Mouse (Mus musculus) CH12.LX (cell line): ENCODE measurements around the gene Cyp27a1. TPM values are rescaled to one million over a fixed set of nuclear protein-coding genes. Genes with fewer than 3 reads are reported as not detected.

Experiments used
- DNase-seq: peaks from one replicate; pipeline ENCODE4 v3.0.0-alpha.2; 2013; ENCODE audit errors: extremely low read depth
- H3K27ac ChIP-seq: 2 replicates; pipeline ENCODE4 v1.5.1; 2012; ENCODE audit warnings: low read depth, mild to moderate bottlenecking, control low read depth, moderate library complexity; ENCODE audit not compliant: insufficient read depth
- H3K27me3 ChIP-seq: replicated peaks from 2 replicates; pipeline ENCODE3; 2012; ENCODE audit warnings: inconsistent platforms
- H3K36me3 ChIP-seq, 2 experiments: replicated peaks in 1 of 2; 2 replicates each; pipeline versions ENCODE3 to v1.6.1; 2012; ENCODE audit warnings: inconsistent platforms in 1 of 2, low read length in 1 of 2, mild to moderate bottlenecking in 1 of 2, mixed read lengths in 1 of 2, moderate library complexity in 1 of 2; ENCODE audit not compliant: control insufficient read depth in 1 of 2, insufficient read depth in 1 of 2
- H3K4me1 ChIP-seq, 2 experiments: 2 replicates each; pipeline ENCODE4 v1.6.1; 2012; ENCODE audit warnings: inconsistent platforms in 1 of 2, moderate library complexity in 1 of 2; ENCODE audit not compliant: insufficient read depth in 2 of 2, control insufficient read depth in 1 of 2
- H3K4me2 ChIP-seq: 2 replicates; pipeline ENCODE4 v1.6.1; 2012; ENCODE audit warnings: low read depth, mild to moderate bottlenecking, control low read depth; ENCODE audit not compliant: poor library complexity, insufficient read depth, severe bottlenecking
- H3K4me3 ChIP-seq, 3 experiments: fragments of 150-350 bp in 1 of 3; sonication (generic) in 1 of 3; replicated peaks in 1 of 3; 2 replicates each; pipeline versions ENCODE3 to v1.5.1; 2011 to 2012; ENCODE audit warnings: low read depth in 2 of 3, low read length in 2 of 3, mild to moderate bottlenecking in 2 of 3, moderate library complexity in 2 of 3, control low read depth in 1 of 3, improper control_type of control experiment in 1 of 3, inconsistent platforms in 1 of 3, mixed read lengths in 1 of 3; ENCODE audit not compliant: poor library complexity in 1 of 3
- H3K79me2 ChIP-seq: replicated peaks from 2 replicates; pipeline ENCODE4 v1.6.1; 2012; ENCODE audit warnings: mild to moderate bottlenecking, moderate library complexity; ENCODE audit not compliant: control insufficient read depth, poor library complexity, insufficient read depth, severe bottlenecking; ENCODE audit errors: extremely low read depth
- H3K9ac ChIP-seq: 2 replicates; pipeline ENCODE4 v1.6.1; 2012; ENCODE audit warnings: low read depth, mild to moderate bottlenecking, control low read depth, moderate library complexity; ENCODE audit not compliant: insufficient read depth
- H3K9me3 ChIP-seq: replicated peaks from 2 replicates; pipeline ENCODE3; 2012; ENCODE audit warnings: low read length, inconsistent platforms, mixed read lengths
- BHLHE40 ChIP-seq: IDR thresholded peaks from 2 replicates; pipeline ENCODE4 v1.6.1; 2011; ENCODE audit warnings: mild to moderate bottlenecking, low read depth, low read length, improper control_type of control experiment
- CTCF ChIP-seq, 2 experiments: IDR thresholded peaks in 1 of 2; conservative IDR thresholded peaks in 1 of 2; 2 replicates each; pipeline ENCODE4 v1.5.1; 2011 to 2012; ENCODE audit warnings: low read depth in 2 of 2, low read length in 2 of 2, improper control_type of control experiment in 1 of 2, inconsistent platforms in 1 of 2, mild to moderate bottlenecking in 1 of 2, moderate library complexity in 1 of 2
- E2F4 ChIP-seq: IDR thresholded peaks from 2 replicates; pipeline ENCODE4 v1.6.1; 2011; ENCODE audit warnings: low read depth, low read length, improper control_type of control experiment; ENCODE audit not compliant: insufficient replicate concordance
- ELF1 ChIP-seq: IDR thresholded peaks from 2 replicates; pipeline ENCODE4 v1.6.1; 2014; ENCODE audit warnings: low read depth, mild to moderate bottlenecking, inconsistent platforms, low read length, improper control_type of control experiment
- ETS1 ChIP-seq: conservative IDR thresholded peaks from 2 replicates; pipeline ENCODE4 v1.6.1; 2012; ENCODE audit warnings: low read depth, mild to moderate bottlenecking, inconsistent platforms, low read length, improper control_type of control experiment, moderate library complexity
- GABPA ChIP-seq: IDR thresholded peaks from 2 replicates; pipeline ENCODE4 v1.6.1; 2012; ENCODE audit warnings: low read depth, low read length, improper control_type of control experiment, inconsistent platforms; ENCODE audit not compliant: insufficient replicate concordance
- JUN ChIP-seq: IDR thresholded peaks from 2 replicates; pipeline ENCODE4 v1.6.1; 2011; ENCODE audit warnings: low read depth, mild to moderate bottlenecking, low read length, improper control_type of control experiment, moderate library complexity; ENCODE audit not compliant: insufficient read depth
- JUND ChIP-seq: conservative IDR thresholded peaks from 2 replicates; pipeline ENCODE4 v1.6.1; 2011; ENCODE audit warnings: low read depth, low read length, improper control_type of control experiment
- KAT2A ChIP-seq: IDR thresholded peaks from 2 replicates; pipeline ENCODE4 v1.6.1; 2012; ENCODE audit warnings: low read length, improper control_type of control experiment, inconsistent platforms; ENCODE audit not compliant: insufficient replicate concordance
- MAFK ChIP-seq: IDR thresholded peaks from 2 replicates; pipeline ENCODE4 v1.6.1; 2011; ENCODE audit warnings: low read length, improper control_type of control experiment; ENCODE audit not compliant: insufficient replicate concordance
- MAZ ChIP-seq: IDR thresholded peaks from 2 replicates; pipeline ENCODE4 v1.6.1; 2012; ENCODE audit warnings: low read depth, mild to moderate bottlenecking, inconsistent platforms, low read length, improper control_type of control experiment, moderate library complexity
- MYC ChIP-seq: IDR thresholded peaks from 2 replicates; pipeline ENCODE4 v1.6.1; 2011; ENCODE audit warnings: low read depth, mild to moderate bottlenecking, improper control_type of control experiment, low read length
- NRF1 ChIP-seq: IDR thresholded peaks from 2 replicates; pipeline ENCODE4 v1.6.1; 2014; ENCODE audit warnings: low read depth, mild to moderate bottlenecking, inconsistent platforms, low read length, improper control_type of control experiment, moderate library complexity
- PAX5 ChIP-seq: IDR thresholded peaks from 2 replicates; pipeline ENCODE4 v1.6.1; 2012; ENCODE audit warnings: low read length, inconsistent platforms, mixed read lengths
- POLR2AphosphoS2 ChIP-seq: IDR thresholded peaks from 2 replicates; pipeline ENCODE4 v1.6.1; 2011; ENCODE audit warnings: low read depth, low read length, improper control_type of control experiment
- SIN3A ChIP-seq: IDR thresholded peaks from 2 replicates; pipeline ENCODE4 v1.6.1; 2012; ENCODE audit warnings: low read length, improper control_type of control experiment, inconsistent platforms
- SMC3 ChIP-seq: IDR thresholded peaks from 2 replicates; pipeline ENCODE4 v1.6.1; 2011; ENCODE audit warnings: low read depth, low read length, improper control_type of control experiment
- TCF12 ChIP-seq: IDR thresholded peaks from 2 replicates; pipeline ENCODE4 v1.6.1; 2014; ENCODE audit warnings: low read depth, mild to moderate bottlenecking, inconsistent platforms, low read length, improper control_type of control experiment
- USF1 ChIP-seq: IDR thresholded peaks from 2 replicates; pipeline ENCODE4 v1.6.1; 2014; ENCODE audit warnings: low read depth, mild to moderate bottlenecking, inconsistent platforms, low read length, improper control_type of control experiment
- ZMIZ1 ChIP-seq: IDR thresholded peaks from 2 replicates; pipeline ENCODE4 v1.6.1; 2012; ENCODE audit warnings: low read depth, mild to moderate bottlenecking, inconsistent platforms, low read length, improper control_type of control experiment
- dilution Hi-C: fragments of 300-500 bp; cut with MboI; formaldehyde crosslinking; loops from 2 replicates; pipeline ENCODE4 v1.14.3; 2020; ENCODE audit warnings: low sequenced_read_pairs; ENCODE audit not compliant: extremely low pct_unique_long_range_greater_than_20kb, extremely low pct_ligation_motif_present
- in situ Hi-C: fragments of 300-500 bp; cut with MboI; formaldehyde crosslinking; loops from 3 replicates; pipeline ENCODE4 v1.14.3; 2019; ENCODE audit warnings: low sequenced_read_pairs, low pct_ligation_motif_present, low pct_unique_long_range_greater_than_20kb, mixed read lengths
- polyA plus RNA-seq: library from polyadenylated mRNA; unstranded; fragments of >175 nt; gene quantifications from 2 replicates; pipeline ENCODE4 v1.2.1, GENCODE M21; 2012; ENCODE audit warnings: low read depth; ENCODE audit not compliant: insufficient read length
- total RNA-seq, 2 experiments: library from RNA; depleted of rRNA; stranded (reverse); fragments of 300-350 nt in 1 of 2; fragments of >200 nt in 1 of 2; gene quantifications; 2 replicates each; pipeline ENCODE4 v1.2.3; 2012 to 2014

Cyp27a1 gene
- total and polyA plus RNA-seq, 3 experiments: not detected

- Histone ChIP-seq H3K27ac (no peak overlapping the region), H3K9ac (no peak overlapping the region), H3K79me2 (no peaks in the 10 kb centered on the region), H3K4me1 (peaks cover 7 to 27% of the 10 kb centered on the region in 2 experiments), H3K9me3 (no peaks in the 10 kb centered on the region), H3K27me3 (no peaks in the 10 kb centered on the region), H3K4me2 (no peak overlapping the region), H3K4me3 (no peak overlapping the region), H3K36me3 (no peaks in the 10 kb centered on the region)
- in situ Hi-C loops (loop anchor here (5.0 kb wide), 1 partner anchor 33 kb away; no protein-coding TSS in a partner anchor), dilution Hi-C loops (no loop called here)
- no peak for DNase-seq
- no peak for TF ChIP-seq MAZ
- no peak for TF ChIP-seq E2F4
- no peak for TF ChIP-seq NRF1
- TF ChIP-seq JUN: no peak
- no peak for TF ChIP-seq TCF12
- no peak for TF ChIP-seq JUND
- no peak for TF ChIP-seq USF1
- no peak for TF ChIP-seq MYC
- TF ChIP-seq ZMIZ1: no peak
- TF ChIP-seq SMC3: no peak
- no peak for TF ChIP-seq SIN3A
- TF ChIP-seq BHLHE40: no peak
- TF ChIP-seq MAFK: no peak
Measured at GRCm38 (mm10) chr1:74719281-74719680, 5.9 kb downstream of the Cyp27a1 start.

GRCm38 (mm10) chr1:74721657-74722056, 8.3 kb downstream of the Cyp27a1 start:
- H3K79me2 ChIP-seq: no peaks in the 10 kb centered on the region
- dilution Hi-C loops: no loop called here
- no peak overlapping the region for H3K4me2 ChIP-seq
- H3K36me3 ChIP-seq: no peaks in the 10 kb centered on the region
- H3K27me3 ChIP-seq: no peaks in the 10 kb centered on the region
- H3K4me1 ChIP-seq: peaks cover 9 to 32% of the 10 kb centered on the region in 2 experiments
- no peak overlapping the region for H3K4me3 ChIP-seq
- in situ Hi-C loops: no loop called here
- TF ChIP-seq MAZ (no peak), MAFK (no peak), PAX5 (no peak), CTCF (conservative IDR thresholded peaks at IDR 0.05 in 1 of 2, IDR thresholded peaks at IDR 0.05 in 1 of 2; ENCODE audit: low read depth in 2 of 2, low read length in 2 of 2) (no peak), KAT2A (no peak), ZMIZ1 (no peak), GABPA (no peak), ELF1 (no peak), POLR2AphosphoS2 (no peak), SMC3 (no peak), ETS1 (no peak), NRF1 (no peak)
- DNase-seq: no peak
- H3K27ac ChIP-seq: no peak overlapping the region
- no peaks in the 10 kb centered on the region for H3K9me3 ChIP-seq
- no peak overlapping the region for H3K9ac ChIP-seq
